ENCODE assay signal across 16 mouse cellular contexts in the genomic region with DNA sequence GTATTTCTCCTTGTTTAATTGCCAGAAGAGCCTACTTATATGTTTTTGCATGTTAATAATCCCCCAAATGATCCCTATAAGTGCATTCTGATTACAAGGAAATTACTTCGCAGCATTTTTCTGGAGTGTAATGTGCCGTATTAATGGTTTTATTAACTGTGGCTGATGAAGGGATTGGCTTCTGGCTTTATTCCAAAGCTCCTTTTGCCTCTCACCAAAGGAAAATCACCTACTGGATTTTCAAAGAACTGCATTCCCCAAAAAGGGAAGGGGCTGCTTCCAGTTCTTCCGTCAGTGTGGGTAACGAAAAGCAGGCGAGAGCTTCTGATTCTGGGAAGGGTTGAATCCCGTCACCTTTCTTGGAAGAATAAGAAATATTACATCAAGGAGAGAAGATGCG. TPM values are rescaled to one million over a fixed set of nuclear protein-coding genes. Genes with fewer than 3 reads are reported as not detected.
DNase-seq lines count a peak whose midpoint lies in the region; ATAC-seq and TF ChIP-seq lines count a peak whose summit lies in the region.
"Had no signal": no experiment of that assay in that cellular context is flagged by ENCODE, and none has a peak within 500 bp of the region (broad histone marks: within the 10 kb centered on the region; RNA-seq: fewer than 3 reads in every experiment).

No protein-coding gene starts in this region.

- 27% methylated on average over 7 of the region's 7 CpGs for WGBS in forebrain, postnatal 0 days
- 61% methylated on average over 7 of the region's 7 CpGs for whole genome bisulfite sequencing in forebrain, embryonic 11.5 days
- 54% methylated on average over 7 of the region's 7 CpGs for WGBS in kidney, postnatal 0 days

- H3K9ac ChIP-seq in forebrain, postnatal 0 days = no peak overlapping the region
- no peak overlapping the region for H3K9ac ChIP-seq in forebrain, embryonic 11.5 days (ENCODE audit: low read length)
- no peak overlapping the region for H3K9ac ChIP-seq in kidney, postnatal 0 days (ENCODE audit: low read depth, low read length)
- H3K9ac ChIP-seq: liver, embryonic 13.5 days; neural tube, embryonic 13.5 days had no signal

- no peak overlapping the region; the same call in 1 of the 2 replicates for H3K4me2 ChIP-seq in forebrain, postnatal 0 days (ENCODE audit: low read depth)
- no peak overlapping the region for H3K4me2 ChIP-seq in forebrain, embryonic 11.5 days (ENCODE audit: low read depth, low read length, severe bottlenecking)
- no peak overlapping the region for H3K4me2 ChIP-seq in kidney, postnatal 0 days (ENCODE audit: low read length)
- H3K4me2 ChIP-seq: liver, embryonic 13.5 days; neural tube, embryonic 13.5 days had no signal

- TF ChIP-seq CTCF in forebrain, postnatal 0 days (IDR thresholded peaks at IDR 0.05; ENCODE audit: low read depth) = peak; percentile 51
- TF ChIP-seq CTCF in kidney, postnatal 0 days (IDR thresholded peaks at IDR 0.05; ENCODE audit: low read depth) = peak; percentile 26; the same call in 1 of the 2 replicates

- H3K9me3 ChIP-seq in forebrain, postnatal 0 days (ENCODE audit: low read length) = no peaks in the 10 kb centered on the region
- no peaks in the 10 kb centered on the region for H3K9me3 ChIP-seq in forebrain, embryonic 11.5 days (ENCODE audit: control insufficient read depth, low read length)
- no peaks in the 10 kb centered on the region for H3K9me3 ChIP-seq in kidney, postnatal 0 days (replicated peaks; ENCODE audit: low read length)
- H3K9me3 ChIP-seq: liver, embryonic 13.5 days; megakaryocyte, embryonic 14.5 days; neural tube, embryonic 13.5 days had no signal

- no peak overlapping the region for H3K4me3 ChIP-seq in forebrain, postnatal 0 days (ENCODE audit: low read depth, low read length)
- no peak overlapping the region for H3K4me3 ChIP-seq in forebrain, embryonic 11.5 days (ENCODE audit: low read depth, low read length)
- no peak overlapping the region for H3K4me3 ChIP-seq in kidney, postnatal 0 days (replicated peaks; ENCODE audit: low read depth, low read length)
- H3K4me3 ChIP-seq: liver, embryonic 13.5 days; megakaryocyte, embryonic 14.5 days; neural tube, embryonic 13.5 days had no signal

- H3K36me3 ChIP-seq in forebrain, postnatal 0 days (ENCODE audit: insufficient read depth) = no peaks in the 10 kb centered on the region
- no peaks in the 10 kb centered on the region for H3K36me3 ChIP-seq in forebrain, embryonic 11.5 days (ENCODE audit: control insufficient read depth, insufficient read depth, low read length)
- H3K36me3 ChIP-seq in kidney, postnatal 0 days (ENCODE audit: insufficient read depth, low read length) = no peaks in the 10 kb centered on the region
- H3K36me3 ChIP-seq: G1E; liver, embryonic 13.5 days; neural tube, embryonic 13.5 days had no signal

- no peak overlapping the region for H3K27ac ChIP-seq in forebrain, postnatal 0 days (ENCODE audit: low read depth, low read length)
- H3K27ac ChIP-seq in forebrain, embryonic 11.5 days (ENCODE audit: low read depth, low read length) = no peak overlapping the region
- H3K27ac ChIP-seq in kidney, postnatal 0 days = no peak overlapping the region
- H3K27ac ChIP-seq: liver, embryonic 13.5 days had no signal

- no peak; the same call in 1 of the 2 replicates for ATAC-seq in forebrain, postnatal 0 days
- ATAC-seq in forebrain, embryonic 11.5 days (replicated peaks; ENCODE audit: low FRiP score) = no peak
- ATAC-seq in kidney, postnatal 0 days (replicated peaks; ENCODE audit: low FRiP score, low read depth) = no peak
- ATAC-seq: CD4-positive, CD25-positive, alpha-beta regulatory T cell, adult 4 months had no signal

- no peaks in the 10 kb centered on the region for H3K4me1 ChIP-seq in forebrain, postnatal 0 days (ENCODE audit: insufficient read depth)
- no peaks in the 10 kb centered on the region for H3K4me1 ChIP-seq in forebrain, embryonic 11.5 days (replicated peaks; ENCODE audit: control insufficient read depth, insufficient read depth, low read length)
- H3K4me1 ChIP-seq in kidney, postnatal 0 days (replicated peaks; ENCODE audit: insufficient read depth, low read length) = no peaks in the 10 kb centered on the region
- H3K4me1 ChIP-seq: liver, embryonic 13.5 days; megakaryocyte, embryonic 14.5 days; neural tube, embryonic 13.5 days had no signal

- DNase-seq in cerebellum, adult 9-10 months = peak; percentile 52
- DNase-seq in cerebellum, adult 8-10 months = no peak
- peak; percentile 55 for DNase-seq in forebrain, postnatal 0 days
- DNase-seq in forebrain, embryonic 11.5 days (ENCODE audit: low spot score) = no peak
- no peak for DNase-seq in kidney, postnatal 0 days (ENCODE audit: low spot score)
- DNase-seq in kidney, adult 8-10 months = no peak
- peak; percentile 10 for DNase-seq in Muller cell, postnatal 12 days (ENCODE audit: inconsistent ontology term)
- DNase-seq in urinary bladder, adult 2 months (ENCODE audit: low spot score) = no peak
- DNase-seq: gastrocnemius, postnatal 10 days; heart, postnatal 14 days; liver, embryonic 13.5 days; thymus, postnatal 4 days had no signal

- no peaks in the 10 kb centered on the region for H3K27me3 ChIP-seq in forebrain, postnatal 0 days (ENCODE audit: insufficient read depth, low read length)
- H3K27me3 ChIP-seq in forebrain, embryonic 11.5 days (ENCODE audit: control insufficient read depth, insufficient read depth, low read length) = no peaks in the 10 kb centered on the region
- no peaks in the 10 kb centered on the region for H3K27me3 ChIP-seq in kidney, postnatal 0 days (ENCODE audit: insufficient read depth, low read length)
- H3K27me3 ChIP-seq: liver, embryonic 13.5 days; megakaryocyte, embryonic 14.5 days; neural tube, embryonic 13.5 days had no signal

RNA-seq across cellular contexts. Expression of gene Armh4, which starts 43.9 kb away (rescaled TPM):
- total RNA-seq in forebrain, postnatal 0 days (2014; rRNA removed) = 18.8 and 20.4 TPM in 2 replicates
- 10.3 and 16.1 TPM in 2 replicates for polyA plus RNA-seq in forebrain, postnatal 0 days (2015; fragmentation: Nextera tagmentation; extraction: Ambion mirVana)
- polyA plus RNA-seq in forebrain, embryonic 11.5 days (2014; fragmentation: Nextera tagmentation; extraction: Ambion mirVana) = 22.6 and 26.5 TPM in 2 replicates
- polyA plus RNA-seq in kidney, postnatal 0 days (2015; fragmentation: Nextera tagmentation; extraction: Ambion mirVana) = 6.3 and 7.5 TPM in 2 replicates
- 29.4 and 32.1 TPM in 2 replicates for polyA plus RNA-seq in urinary bladder, adult 2 months (2012; rRNA removed)
- polyA plus RNA-seq: CD4-positive, CD25-positive, alpha-beta regulatory T cell, adult 4 months; G1E had no signal

Comparison
In these comparisons a context has a peak if more than half of its experiments do, and no peak if none do; other contexts are left out.
1. DNase-seq: peak in cerebellum, adult 9-10 months (single experiment), forebrain, postnatal 0 days (single experiment) and Muller cell, postnatal 12 days (single experiment); none in cerebellum, adult 8-10 months (single experiment), forebrain, embryonic 11.5 days (single experiment), kidney, postnatal 0 days (single experiment), kidney, adult 8-10 months (0 of 2) and urinary bladder, adult 2 months (single experiment).